Mouse (Mus musculus) spleen, adult 12 weeks (tissue): Measurements from ENCODE around the gene Tgfb3.

ENCODE experiments used
- DNase-seq: peaks from one replicate; pipeline ENCODE4 v3.0.0; 2022; ENCODE audit warnings: low spot score

The Tgfb3 gene

DNA sequence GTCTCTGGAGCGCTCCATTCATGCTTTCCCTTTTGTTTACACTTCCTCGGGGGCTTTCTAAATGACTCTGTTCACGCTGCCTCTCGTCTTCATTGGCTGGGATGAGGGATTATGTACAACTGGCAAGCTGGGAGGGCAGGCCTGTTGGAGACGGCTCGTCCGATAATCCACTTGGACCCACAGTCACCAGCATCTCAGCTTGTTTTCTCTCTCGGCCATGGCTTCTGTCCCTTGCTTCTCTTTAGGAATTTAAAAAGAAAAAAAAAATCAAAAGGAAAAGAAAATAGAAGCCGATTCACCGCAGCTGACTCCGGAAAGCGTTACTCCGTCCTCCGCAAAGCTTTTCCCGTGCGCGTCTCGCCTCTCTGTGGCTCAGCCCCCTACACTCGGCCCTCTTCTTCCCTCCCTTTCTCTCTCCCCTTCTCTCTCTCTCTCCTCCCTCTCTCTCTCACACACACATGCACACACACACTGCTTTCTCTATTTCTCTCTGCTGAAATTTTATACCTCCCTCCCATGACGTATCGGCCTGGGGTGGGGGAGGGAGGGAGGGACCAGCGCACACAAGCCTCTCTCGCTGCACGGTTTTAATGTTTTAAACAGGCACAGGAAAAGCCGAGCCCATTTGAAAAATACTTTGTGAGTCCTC, at the start of gene Tgfb3:
Gene Tgfb3, minus strand, starts transcription at position 489 of the 649 bp plus-strand sequence.
- DNase-seq, result peak; percentile 3

DNA sequence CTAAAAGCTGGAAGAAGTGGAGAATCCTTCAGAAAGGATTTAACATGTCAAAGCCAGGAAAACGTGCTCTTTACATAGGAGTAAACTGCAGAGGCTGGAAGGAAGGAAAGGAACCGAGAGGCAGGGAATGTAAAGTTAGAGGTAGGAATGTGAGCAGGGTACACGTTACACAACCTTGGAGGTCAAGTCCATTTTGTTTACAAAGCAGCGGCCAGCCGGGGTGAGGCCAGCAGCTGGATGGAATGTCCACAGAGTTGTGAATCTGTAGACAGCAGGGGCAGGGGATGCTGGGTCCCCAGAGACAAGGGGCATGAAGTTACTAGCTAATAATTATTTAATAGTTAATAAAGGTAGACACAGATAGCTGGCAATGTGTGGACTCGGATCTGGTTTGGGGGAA, 49.3 kb upstream of the Tgfb3 start:
- no peak for DNase-seq

GRCm38 (mm10) chr12:86124016-86124415, 45.2 kb upstream of the Tgfb3 start:
- no peak for DNase-seq

DNA sequence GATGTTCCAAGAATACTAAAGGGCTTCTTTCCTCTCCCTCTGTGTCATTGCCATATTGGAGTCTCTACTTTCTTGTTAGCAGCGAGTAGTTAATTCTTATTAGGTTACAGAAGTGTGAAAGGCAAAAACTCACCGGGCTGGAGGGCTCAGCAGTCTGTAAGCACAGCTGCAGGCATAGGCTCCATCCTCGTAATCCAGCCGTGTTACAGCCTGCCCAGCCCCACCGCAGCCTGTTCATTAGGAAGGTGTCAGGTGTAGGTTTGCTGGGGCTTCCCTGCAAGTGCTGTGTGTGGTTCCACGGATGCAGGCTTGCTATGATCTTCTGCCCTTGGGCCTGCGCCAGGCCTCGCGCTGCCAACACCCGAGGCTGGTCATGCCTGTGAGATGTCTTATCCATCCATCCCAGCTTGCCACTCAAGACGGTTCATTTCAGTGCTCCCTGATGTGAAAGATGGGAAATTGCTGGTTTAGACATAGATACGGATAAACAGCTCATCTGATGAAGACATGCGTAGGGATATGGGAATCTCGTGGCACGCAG, 37.5 kb upstream of the Tgfb3 start:
- no peak for DNase-seq

GRCm38 (mm10) chr12:86110637-86111036, 31.8 kb upstream of the Tgfb3 start:
- DNase-seq, result no peak

GRCm38 (mm10) chr12:86109531-86109930, 30.7 kb upstream of the Tgfb3 start:
- DNase-seq, result no peak

GRCm38 (mm10) chr12:86107645-86108044, 28.8 kb upstream of the Tgfb3 start:
- DNase-seq, result no peak

- DNase-seq, result no peak
These were observed 27.2 kb upstream of the Tgfb3 start for GRCm38 (mm10) chr12:86106086-86106485.

- DNase-seq, result no peak
These were observed 26.7 kb upstream of the Tgfb3 start for GRCm38 (mm10) chr12:86105546-86105945.

DNA sequence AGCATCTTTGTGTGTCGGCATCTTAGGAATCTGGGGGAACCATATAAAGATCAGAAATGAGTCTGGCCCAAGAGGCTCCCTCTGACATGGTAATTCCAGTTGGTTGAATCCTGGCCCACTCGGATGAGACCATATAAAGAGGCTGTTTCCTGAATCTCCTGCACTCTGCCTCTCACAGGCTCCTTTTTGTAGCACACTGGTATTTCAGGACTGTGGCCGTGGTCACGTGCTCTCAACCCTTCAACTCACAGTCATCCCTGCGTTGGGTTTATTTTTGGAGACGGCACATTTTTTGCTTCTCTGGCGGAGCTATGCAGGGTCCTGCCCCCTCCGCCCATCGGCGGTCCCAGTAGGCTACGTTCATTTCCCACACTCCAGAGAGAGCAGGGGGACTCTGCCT, 25.5 kb upstream of the Tgfb3 start:
- DNase-seq, result no peak

DNA sequence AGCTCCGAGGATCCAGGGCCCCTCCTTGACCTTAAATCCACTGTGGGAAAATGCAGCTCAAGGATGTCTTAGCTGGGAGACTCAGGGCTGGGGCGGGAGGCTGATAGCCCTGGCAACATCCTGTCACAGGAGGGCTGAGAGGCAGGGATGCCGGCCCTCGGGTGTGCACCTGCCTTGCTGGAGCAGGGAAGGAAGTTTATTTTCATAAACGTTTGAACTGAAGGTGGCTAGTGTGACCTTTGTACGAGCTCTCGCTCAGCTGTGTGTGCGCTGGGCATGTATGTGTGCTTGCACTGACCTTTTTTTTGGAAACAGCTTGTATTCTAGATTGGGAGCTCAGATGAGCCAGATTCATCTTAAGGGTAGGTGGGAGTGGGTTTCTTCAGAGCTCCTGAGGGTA, 25.0 kb upstream of the Tgfb3 start:
- DNase-seq, result no peak

GRCm38 (mm10) chr12:86103391-86103790, 24.6 kb upstream of the Tgfb3 start:
- DNase-seq, result no peak

GRCm38 (mm10) chr12:86102686-86103085, 23.8 kb upstream of the Tgfb3 start:
- DNase-seq, result no peak

GRCm38 (mm10) chr12:86100711-86101110, 21.9 kb upstream of the Tgfb3 start:
- no peak for DNase-seq

DNA sequence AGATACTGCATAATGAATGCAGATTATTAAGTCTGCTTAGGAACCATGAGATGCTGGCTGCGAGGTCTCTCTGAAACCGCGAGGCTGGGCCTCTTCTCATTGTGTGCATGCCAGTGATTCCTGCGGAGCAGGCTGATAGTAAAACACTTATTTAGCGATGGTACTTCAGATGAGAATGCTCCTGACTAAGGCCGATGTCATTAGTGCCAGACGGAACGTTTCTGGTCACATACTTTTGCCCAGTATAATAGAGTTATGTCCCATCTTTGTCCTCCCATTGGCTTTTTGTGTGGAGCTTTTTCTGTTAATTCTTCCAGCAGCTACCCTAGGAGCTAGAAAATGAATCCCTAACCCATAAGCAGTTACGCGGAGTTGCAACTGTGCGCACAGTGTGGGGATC, 18.9 kb upstream of the Tgfb3 start:
- no peak for DNase-seq

- no peak for DNase-seq
These were observed 17.0 kb upstream of the Tgfb3 start for GRCm38 (mm10) chr12:86095806-86096205.

- DNase-seq, result no peak
These were observed 15.2 kb upstream of the Tgfb3 start for GRCm38 (mm10) chr12:86094075-86094474.

DNA sequence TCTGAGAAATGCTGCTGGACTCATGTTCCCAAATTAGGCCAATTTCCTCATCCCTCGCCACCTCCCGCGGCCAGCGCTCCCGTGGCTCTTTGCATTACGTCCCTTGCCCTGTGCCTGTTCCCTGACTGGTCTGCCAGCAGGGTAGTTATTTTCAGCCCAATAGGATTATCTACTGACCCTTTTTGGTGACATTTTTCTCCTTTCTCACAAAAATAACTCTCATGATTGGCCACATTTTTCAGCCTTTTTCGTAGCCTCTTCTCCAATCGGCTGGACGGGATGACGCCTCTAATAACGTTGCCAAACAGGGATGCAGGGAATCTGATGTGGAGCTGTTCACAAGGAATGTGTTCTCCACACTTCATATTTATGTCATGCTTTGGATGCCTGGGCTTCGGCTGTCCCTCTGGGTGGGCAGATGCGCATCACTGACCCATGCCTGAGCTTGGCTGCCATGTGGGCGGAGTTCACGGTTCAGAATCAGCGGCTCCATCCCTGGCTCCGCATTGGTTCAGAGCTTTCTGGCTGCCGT, 12.8 kb upstream of the Tgfb3 start:
- no peak for DNase-seq

GRCm38 (mm10) chr12:86090764-86091163, 11.9 kb upstream of the Tgfb3 start:
- DNase-seq, result no peak

DNA sequence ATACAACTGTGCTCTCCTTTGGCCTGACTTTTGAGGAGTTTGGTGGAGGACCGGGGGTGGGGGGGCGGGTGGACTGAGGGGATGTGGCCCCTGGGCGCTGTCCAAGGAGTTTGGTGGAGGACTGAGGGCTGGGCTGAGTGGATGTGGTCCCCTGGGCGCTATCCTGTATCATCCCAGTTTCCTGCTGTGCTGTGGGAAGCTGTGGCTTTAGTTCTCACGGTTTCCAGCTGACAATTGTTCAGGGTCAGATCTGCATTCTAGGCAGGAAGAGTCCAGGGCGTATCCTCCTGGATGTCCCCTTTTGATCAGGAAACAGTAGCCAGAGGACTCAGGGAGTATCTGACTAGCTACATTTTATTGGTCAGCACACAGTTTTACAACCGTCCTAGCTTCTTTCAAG, 9.2 kb upstream of the Tgfb3 start:
- DNase-seq, result no peak

DNA sequence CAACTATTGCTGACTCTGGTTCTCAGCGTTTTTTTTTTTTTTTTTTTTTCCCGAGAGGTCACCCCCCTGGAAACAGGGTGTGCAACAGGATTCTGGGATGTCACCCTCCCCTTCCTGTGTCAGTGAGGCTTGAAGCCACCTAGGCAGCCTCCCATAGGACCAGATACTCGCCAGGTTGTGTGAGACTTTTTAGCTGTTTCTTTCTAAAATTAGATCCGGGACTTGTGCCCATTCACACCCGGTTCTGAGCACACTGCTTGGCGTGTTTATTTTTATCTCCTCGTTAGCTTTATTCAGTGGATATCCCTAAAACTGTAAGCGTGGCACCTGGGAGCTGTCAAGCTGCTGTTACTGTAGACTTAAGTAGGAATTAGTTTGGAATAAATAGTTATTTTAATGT, 7.7 kb upstream of the Tgfb3 start:
- no peak for DNase-seq

DNA sequence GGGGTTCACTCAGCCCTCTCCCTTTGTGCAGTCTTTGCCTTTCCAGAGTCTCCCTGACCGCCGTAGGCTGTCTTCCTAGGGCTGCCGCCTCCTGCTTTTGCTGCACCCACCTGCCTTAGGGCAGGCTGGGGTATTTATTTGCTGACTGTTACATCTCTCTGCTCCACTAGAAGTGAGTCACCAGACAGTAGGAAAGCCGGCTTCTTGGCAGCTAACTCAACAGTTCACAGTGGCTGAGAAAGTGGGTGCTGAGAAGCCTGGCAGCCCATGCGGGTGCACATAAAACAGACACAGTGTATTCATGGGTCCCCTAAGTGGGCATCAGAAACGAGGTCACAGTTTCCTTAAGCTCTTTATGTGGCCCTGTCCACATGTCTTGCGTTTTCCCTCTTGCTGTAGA, 7.0 kb upstream of the Tgfb3 start:
- no peak for DNase-seq

DNA sequence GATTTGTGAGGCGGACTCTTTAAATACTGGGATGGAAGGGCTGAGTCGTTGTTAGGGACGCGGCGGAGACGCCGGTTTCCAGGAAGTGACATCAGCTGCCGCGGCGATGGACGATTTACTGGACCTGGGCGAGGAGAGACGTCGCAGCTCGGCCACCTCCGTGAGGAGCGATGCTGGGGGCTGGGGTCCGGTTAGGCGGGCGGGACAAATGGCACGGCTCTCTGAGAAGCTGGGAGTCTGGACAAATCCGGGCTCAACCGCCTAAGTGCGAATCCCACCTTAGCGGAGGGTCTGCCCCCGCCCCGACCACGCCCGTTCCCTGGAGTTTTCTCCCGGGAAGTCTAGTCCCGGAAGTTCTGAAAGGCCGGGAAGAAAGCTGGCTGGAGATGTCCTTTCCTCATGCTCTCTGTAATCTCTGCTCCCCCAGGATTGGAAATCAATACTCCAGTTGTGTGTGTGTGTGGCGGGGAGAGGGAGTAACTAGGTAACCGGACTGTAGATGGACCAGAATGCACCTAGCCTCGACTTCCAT, 3.7 kb upstream of the Tgfb3 start, which contains the start of gene Ift43:
Gene Ift43, plus strand, starts transcription at position 61 of the 532 bp plus-strand sequence.
- DNase-seq, result no peak

- peak; percentile 69 for DNase-seq
These were observed 394 bp upstream of the Tgfb3 start for GRCm38 (mm10) chr12:86079202-86079667.
